Mouse (Mus musculus) liver (tissue): ENCODE measurements around the gene C130074G19Rik.

ENCODE experiments used
- DNase-seq: peaks from one replicate; pipeline ENCODE4 v3.0.0-alpha.2; 2020; ENCODE audit warnings: mixed read lengths

The C130074G19Rik gene

DNA sequence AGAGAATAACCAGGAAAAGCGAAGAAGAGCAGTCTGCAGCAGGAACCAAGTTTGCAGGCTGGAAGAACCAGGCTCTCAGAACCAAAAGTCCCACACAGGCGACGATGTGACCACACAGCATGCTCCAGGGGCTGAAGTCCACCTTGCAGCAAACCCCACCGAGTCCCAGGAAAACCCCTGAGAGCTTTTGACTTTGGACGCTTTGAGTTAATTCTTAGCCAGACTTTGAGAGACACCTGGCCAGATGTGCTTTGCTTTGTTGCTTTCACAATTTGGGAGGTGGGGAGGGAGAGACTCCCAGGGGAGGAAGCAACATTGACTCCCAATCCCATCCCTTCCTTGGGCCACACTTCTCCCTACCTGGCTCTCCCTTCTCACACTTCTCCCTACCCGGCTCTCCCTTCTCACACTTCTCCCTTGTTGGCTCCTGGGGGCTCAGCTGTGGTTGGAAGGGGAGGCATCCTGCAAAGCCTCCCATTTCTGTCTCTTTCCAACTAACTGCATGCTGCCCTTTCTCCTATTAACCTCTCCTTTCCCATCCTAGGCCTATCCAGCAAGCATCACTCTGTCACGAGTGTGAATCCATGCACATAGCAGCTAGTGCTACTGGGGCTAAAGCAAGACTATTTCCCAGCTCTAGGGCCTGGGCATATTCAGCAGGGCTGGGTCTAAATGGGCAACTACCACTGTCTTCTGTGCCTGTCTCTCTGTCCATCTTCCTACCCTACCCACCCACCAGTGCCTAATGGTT lies 10.8 kb downstream of the C130074G19Rik start:
- DNase-seq = peak; percentile 32

DNA sequence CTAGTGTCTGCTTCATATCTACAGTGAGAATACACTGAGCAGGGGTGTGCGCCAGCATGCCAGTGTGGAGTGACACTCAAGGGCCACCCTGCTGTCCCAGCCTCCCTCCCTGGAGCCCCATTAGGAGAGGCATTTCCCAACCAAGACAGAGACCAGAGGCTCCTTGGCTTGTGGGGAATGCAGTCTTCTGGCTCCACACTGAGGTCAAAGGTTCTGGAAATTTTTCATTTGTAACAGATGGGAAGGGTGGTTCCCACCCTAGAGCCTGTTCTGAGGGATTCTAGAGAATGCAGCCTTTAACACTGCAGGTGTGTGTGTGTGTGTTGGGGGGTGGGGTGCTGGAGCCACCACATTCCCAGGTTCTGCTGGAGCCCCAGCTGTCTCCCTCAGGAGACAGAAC lies 11.5 kb downstream of the C130074G19Rik start:
- no peak for DNase-seq

DNA sequence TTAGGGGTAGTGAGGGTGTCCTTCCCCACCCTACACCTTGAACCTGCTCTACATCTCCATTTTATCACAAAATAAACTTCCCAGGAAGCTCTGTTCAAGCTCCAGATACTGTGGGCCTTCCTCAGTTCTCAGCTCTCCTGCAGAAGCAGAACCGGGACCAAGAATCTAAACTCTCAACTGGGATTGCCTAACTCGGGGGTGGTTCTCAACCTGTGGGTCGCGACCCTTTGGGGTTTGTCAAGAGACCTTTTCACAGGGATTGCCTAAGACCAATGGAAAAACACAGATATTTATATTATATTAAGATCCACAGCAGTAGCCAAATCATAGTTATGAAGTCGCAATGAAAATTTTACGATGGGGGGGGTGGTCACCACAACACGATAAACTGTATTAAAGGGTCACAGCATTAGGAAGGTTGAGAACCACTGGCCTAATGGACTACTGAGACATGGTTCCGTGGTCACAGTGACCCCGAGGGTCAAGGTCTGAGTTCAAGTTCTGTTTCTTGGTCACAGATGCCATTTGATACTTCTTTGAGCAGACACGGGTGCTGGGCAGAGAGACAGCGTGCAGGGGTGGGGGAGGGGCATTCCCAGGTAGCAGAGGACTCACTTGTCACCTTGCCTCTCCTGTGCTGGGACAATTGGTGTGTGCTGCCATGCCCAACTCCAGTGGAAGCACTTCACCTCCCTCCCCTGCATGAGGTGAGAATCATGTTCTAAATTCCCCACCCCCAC lies 12.2 kb downstream of the C130074G19Rik start:
- DNase-seq = no peak

DNA sequence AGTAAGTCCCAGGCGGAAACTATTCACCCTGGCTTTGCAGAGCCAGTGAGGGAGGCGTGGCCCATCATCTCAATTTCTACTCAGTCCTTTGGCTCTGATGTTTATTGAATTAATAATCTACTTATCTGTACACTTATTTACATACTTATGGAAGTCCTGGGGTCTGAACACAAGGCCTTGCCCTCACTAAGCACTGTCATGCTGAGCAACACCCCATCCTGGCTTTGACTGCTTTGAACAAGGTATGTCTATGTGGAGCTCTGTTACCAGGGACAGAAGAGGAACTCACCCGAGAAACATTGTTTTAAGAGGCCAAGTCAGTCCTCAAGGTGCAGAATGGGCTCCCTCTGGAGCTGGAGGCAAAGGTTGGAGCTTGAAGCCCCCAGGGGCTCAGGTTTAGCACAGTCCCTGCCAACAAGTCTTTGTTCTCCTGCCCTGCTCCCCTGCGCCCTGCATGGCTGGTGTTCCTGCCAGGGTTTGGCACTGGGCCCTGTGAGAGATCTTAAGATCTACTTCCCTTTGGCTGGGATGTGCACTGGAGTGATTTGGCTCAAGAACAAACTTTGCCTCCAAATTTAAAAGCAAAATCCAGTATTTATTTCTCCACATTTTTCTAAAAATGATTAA lies 13.0 kb downstream of the C130074G19Rik start:
- DNase-seq = no peak

DNA sequence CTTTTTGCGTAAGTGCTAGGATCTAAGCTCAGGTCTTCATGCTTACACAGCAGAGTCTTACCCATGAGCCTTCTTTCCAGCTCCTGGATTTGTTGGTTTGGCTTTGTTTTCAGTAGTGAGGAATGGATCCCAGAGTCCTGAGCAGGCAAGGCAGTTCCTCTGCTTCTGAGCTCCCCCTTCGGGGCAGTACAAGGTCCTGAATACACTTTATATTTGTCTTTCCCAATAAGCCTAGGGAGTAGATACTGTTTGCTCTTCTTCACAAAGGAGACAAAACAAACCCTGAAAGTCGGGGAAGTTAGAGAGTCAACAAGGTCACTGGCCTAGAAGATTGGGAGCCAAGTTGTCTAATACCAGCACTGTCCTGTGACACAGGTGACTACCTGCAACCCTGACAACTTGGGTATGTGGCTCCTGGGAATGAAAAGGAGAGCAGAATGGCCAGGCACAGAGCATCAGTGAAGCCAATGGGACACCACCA lies 15.3 kb downstream of the C130074G19Rik start:
- DNase-seq = no peak

DNA sequence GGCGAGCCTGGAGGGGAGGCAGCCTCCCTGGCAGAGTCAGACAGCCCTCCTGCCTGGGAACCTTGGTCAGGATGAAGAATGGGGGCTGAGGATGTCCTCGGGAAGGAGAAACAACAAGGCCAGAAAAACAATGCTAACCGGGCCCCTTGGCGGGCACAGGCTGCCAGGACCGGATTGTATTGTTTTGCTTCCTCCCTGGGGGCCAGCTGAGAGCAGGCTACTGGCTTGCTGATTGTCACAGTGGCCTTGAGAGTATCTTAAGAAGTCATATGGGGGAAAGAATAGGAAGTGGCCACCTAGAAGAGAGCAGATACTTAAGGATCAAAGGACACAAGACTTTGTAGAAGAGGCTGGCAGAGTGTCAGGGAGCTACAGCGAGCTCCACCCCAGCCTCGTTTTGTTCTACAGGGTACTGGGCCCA lies 18.6 kb downstream of the C130074G19Rik start:
- DNase-seq = no peak

DNA sequence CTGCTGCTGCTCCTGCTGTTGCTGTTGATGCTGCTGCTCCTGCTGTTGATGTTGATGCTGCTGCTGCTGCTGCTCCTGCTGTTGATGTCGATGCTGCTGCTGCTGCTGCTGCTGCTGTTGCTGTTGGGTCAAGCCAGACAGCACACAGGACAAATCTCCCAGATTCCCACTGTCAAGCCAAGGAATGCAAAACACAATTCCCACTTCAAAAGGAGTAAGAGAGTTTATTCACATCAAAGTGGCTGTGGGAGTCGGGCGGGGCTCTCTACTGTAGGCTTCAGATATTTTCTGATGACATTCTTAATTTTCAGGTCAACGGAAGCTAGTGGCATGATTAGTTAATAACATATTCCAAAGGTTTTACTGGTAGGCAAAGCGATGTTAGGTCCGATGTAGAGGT lies 20.4 kb downstream of the C130074G19Rik start:
- DNase-seq = no peak

DNA sequence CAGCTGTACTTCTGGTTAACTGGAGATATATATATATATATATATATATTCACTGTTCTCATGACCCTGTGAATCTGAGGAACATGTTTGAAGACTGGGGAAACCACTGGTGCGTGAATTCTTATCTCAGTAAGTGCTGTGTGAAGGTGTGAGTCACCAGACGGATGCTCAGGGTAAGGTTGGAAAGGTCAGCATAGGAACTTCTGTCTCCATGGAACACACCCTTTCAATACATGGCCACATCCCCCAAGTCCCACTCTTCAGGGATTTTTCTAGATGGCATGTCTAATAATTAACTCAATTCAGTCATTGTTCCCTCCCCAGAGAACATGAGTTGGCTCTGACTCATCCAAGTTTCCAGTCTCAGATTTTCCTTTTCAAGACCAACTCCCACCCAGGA lies 21.5 kb downstream of the C130074G19Rik start:
- DNase-seq = no peak

DNA sequence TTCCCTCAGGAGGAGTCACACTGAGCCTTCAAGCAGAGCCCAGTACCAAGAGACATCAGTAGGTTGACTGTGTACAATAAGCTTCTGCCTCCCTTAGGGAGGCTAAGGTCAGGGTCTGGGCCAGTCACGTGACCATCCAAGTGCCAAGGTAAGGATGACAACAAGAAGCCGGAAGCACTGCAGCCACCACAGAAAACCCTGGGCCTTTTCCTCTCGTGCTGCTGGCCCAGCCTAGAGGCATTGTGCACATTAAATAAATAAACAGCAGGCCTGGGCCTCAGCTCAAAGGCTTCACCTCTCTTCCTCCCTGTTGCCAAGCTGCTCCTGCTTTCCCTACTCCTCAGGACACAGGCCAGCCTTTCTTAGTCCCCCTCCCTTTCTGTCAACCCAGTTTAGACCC lies 22.7 kb downstream of the C130074G19Rik start:
- no peak for DNase-seq

DNA sequence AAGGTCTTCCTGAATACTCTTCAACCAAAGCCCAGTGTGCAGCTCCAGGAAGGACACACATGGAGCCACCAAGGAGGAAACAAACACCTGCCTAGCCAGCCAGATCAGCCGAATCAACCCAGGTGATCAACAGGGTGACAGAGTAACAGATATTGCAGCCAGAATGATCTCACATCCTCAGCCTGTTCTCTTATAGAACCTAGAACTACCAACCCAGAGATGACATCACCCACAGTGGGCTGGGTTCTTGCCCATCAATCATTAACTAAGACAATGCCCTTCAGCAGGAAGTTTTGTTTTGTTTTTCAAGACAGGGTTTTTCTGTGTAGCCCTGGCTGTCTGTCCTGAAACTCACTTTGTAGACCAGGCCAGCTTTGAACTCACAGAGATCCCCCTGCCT lies 24.8 kb downstream of the C130074G19Rik start:
- DNase-seq = no peak

DNA sequence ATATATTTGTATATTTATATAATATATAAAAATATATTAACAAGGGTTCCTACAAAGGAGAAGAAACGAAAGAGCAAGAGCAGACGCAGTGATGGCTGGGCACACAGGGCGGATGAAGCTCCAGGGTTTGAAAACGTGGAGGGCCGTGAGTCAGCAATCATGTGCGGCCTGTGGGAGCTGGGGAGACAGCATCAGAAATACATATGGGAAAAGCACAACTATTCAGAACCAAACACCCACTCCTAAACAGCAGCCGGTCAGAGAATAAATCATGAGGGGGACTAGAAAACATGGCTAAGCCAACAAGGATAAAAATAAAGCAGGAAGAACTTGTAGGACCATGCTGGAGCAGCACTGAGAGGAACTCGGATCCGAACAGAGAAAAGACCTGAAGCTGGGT lies 25.8 kb downstream of the C130074G19Rik start:
- DNase-seq = no peak

DNA sequence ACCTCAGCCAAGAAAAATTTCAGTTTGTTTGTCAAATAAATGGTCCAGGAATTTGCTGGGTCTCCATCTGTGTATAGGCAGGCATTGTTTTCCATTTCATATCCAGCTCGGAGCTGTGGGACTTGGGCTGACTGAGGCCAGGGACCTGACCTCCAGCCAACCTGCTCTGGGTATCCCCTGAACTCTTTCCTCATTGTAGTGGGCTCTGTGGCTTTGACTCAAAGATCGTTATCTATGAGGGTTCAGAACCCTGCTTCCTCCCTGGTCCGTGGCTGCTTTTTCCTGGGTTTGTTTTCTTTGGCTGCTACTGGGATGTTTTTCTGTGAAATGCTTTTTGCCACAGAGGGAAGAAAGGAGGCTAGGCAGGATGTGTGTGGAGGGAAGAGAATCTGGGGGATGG lies 29.1 kb downstream of the C130074G19Rik start:
- DNase-seq = no peak

DNA sequence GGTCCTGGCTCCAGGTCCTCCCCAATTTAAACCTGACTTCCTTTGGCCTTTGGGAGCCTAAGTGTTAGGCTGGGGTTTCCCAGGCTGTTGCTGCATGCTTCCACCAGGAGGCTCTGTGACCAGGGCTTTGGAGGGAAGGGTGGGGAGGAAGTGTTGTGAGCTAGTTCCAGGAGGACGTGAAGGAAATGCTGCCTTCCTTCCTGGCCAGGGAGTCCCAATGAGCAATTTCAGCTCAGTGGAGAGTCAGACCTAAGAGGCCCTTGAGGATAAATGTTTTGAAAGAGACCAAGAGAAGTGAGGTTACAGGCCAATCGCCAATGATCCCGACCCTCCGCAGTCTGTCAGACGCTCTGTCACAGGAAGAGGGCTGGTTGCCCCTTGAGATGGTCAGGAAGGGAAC lies 29.7 kb downstream of the C130074G19Rik start:
- peak; percentile 65 for DNase-seq

DNA sequence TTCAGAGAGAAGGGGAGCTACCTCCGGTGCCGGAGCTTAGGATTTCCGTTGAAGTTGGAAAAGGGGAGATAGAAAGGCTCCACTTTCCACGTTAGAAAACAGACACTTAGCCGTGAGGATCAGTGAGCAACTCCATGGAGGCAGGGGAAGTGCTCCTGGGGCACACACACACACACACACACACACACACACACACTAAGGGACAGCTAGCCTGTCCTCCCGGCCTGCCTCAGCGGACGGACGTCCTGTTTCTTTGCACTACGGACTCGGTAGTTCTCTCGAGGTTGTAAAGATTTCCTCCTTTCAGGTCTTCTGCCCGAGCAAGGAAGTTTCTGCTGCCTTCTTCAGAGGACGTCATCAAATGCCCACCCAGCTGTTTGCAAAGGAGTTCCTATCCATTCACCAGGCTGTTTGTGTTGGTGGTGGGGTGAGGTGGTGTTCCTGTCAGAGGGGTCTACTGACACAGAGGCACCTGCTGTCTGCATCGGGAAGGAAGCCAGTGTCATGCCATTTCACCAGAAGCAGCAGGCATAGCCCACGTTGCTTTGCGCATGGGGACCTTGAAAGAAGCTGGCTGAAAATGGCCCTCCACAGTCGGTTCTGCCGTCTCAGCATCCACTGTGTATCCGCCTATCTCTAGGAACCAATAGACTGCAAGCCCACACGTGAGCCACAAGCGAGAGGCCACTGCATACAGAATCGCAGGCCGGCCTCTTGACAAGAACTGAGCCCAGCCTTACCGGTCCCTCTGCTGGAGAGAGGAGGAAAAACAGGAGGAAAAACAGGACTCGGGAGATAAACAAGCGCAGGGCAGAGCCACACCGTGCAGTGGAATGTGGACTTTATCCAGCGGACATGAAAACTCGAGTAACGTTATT lies 31.0 kb downstream of the C130074G19Rik start:
- peak; percentile 85 for DNase-seq

DNA sequence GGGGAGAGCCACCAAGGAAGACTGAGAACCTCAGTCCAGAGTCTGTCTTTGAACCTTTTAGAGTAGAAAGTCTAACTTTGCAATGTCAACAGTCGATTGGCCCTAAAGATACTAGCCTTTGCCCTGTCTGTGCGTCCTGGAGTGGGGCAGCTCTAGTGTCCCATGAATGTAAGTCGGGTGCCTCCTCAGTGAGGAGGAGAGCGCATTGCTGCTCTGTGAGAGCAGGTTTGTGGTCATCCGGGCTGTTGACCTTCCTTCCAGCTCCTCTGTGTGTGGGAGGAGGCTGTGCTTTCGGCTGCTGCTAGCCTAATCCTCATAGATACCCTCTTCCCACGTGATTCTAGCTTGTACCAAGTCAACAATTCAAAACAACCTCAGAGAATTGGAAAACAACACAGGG lies 31.9 kb downstream of the C130074G19Rik start:
- no peak for DNase-seq

DNA sequence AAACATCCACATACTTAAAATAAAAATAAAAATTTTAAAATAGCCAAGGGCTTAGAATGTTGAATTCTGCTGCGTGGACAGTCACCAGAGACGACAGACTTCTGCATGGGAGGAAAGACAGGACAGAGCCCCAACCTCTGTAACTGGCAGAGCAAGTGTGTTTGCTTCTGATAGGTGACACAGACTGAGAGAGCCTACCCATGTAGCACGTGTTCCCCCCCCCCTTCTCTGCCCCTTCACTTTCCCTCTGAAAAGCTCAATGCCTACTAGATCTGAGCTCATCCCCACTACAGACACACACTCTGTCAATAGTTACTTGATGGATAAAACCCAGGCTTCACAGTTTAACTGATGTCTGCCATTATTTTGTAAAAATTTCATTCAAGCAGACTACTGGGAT lies 36.0 kb downstream of the C130074G19Rik start:
- peak; percentile 37 for DNase-seq

DNA sequence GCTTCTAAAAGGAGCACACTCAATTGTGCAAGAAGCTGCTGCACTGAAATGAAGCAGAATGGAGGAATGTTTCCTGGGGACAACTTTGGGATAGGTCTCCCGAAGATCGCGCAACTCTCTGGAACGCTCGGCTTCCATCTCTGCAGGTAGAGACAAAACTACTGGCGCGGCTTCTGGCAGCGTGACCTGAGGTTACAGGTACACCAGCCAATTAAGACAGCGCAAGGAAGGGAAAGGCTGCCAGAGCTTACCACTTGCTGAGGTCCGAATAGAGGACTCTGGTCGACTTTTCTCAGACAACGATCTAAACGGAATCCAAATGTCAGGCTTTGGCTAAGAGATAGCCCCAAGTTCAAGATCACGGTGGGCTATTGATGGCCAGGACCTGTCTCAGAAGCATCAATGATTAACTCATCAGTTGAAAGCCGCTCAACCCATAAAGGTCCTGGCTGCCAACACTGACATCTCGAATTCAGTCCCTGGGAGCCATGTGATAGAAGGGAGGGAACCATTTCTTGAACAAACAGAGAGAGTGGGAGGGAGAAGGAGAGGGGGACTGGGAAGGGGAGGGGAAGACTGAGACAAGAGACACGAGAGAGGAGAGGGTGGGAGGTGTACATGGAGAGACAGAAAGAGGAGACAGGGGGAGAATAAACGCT lies 36.8 kb downstream of the C130074G19Rik start, which contains the start of gene Marc2:
Gene Marc2, minus strand, starts transcription at position 360 of the 659 bp plus-strand sequence.
- peak; percentile 26 for DNase-seq

DNA sequence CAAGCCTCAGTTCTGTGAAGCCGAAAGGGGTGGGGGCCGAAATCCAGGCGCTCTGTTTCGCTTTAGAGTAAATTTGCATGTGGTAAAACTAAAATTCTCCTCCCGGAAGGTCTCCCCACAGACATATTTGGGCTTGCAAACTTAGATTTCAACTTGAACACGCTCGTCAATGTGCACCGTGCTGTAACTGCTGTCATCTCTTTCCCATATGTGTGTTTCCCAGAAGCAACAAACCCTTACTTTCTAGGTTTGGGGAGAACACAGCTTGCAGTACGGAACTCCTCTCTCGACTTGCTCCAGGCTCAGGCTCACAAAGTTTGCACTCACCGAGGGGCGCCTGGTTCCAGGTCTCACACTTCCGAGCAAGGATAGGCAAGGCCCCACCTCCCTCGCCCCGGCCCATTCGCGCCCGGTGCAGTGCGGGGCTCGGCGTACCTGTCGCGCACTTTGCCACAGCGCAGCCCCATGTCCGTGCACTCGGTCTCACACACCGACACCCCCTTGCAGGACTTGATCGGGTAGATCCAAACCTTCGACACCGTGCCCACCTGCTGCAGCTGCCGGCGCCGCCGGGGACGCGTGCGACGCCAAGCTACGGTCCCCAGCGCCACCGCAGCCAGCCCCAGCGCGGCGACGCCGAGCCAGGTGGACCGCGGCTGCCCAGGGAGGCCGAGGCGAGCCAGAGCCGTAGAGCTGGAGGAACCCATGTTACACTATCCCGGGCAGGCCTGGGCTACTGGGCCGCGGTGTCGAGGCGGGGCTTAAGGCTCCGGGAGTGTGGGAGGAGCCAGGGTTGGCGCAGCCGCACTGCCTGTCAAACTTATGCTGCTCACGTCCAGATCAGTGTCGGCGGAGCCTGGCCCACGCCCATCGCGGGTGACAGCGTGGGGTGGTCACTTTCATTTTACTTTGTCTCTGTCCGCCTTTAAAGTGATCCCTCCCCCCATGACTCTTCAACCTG lies 37.6 kb downstream of the C130074G19Rik start:
- DNase-seq = peak; percentile 95

DNA sequence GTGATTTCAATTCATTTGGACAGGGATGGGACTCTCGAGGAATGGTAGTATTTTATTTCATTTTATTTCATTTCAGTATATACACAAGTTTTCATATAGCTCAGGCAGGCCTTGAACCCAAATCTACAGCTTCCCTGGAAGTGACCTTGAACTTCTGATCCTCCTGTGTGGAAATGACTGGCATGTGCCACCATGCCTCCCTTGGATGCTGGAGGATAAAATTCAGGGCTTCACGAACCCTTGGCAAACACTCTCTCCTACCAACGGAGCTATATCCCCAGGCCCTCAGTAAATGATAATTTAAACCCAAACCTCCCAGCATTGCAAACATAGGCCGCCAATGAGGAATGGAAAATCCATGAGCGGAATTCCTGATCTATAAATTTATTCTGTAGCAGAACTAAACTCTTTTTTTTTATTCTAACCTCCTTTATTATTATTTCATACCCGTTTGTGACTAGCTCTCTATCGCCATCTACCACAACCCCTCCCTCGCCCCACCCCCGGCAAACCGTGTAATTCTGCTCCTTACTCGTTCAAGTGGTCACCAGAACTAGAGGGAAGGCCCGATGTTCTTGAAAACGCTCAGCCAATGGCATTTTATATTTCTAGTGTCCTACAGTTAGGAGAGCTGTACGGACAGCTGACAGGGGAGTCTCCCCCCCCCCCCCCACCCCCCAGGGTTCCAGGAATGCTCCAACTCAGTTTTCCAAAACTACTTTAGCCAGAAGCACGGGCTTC lies 38.5 kb downstream of the C130074G19Rik start:
- DNase-seq = peak; percentile 78

DNA sequence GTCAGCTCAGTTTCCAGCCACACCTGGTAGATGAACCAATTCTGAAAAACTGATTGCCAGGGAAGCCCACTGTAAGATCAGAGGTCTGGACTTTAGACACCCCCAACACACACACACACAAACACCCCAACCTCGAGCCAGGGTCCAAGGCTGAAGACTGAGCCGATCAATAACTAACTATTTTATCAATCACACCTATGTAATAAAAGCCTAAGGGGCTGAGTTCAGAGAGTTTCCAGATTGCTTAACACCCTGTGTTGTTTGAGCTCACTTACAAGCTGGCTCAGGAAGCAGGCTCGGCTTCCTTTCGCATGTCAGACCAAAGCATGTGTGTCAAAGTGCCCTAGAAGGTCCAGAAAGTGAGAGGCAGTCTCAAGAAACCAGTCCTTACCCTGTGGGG lies 45.4 kb downstream of the C130074G19Rik start:
- no peak for DNase-seq
